Mouse (Mus musculus) kidney, postnatal 14 days (tissue): ENCODE measurements at regions not wholly inside any gene's neighbourhood (a gene's known extent, or its start where the extent isn't known, plus 50 kb on each side); places are given as distances from the start of the nearest gene placed in this dataset.
A peak's percentile ranks its signal among the peaks of the same experiment; 100 is the strongest.
"Not testable (repeated sequence)": the region's sequence is repeated elsewhere in the genome, so short reads cannot be mapped to it uniquely, and the experiment has no call there.

Experiments
- DNase-seq: peaks from one replicate; pipeline ENCODE4 v3.0.0; 2022; ENCODE audit warnings: mixed read lengths

DNA sequence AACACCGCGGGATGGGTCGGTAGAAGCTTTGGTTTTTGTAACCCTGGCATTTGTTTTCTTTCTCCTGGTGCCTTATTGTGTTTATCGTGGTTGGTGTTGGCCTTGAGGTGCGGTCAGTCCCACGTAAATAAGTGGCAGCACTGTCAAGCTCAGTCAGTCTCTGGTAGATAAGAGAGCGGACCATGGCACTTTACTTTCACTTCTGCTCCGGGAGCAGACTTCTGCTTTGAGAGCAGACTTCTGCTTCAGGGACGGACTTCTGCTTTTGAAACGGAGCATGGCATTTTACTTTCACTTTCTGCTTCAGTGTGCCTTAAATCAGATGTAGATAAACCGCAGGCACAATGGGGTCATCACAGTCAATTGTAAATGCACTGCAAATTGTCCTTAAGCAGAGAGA is 54.3 kb upstream of the Ccdc66 start:
- DNase-seq = not testable (repeated sequence)

DNA sequence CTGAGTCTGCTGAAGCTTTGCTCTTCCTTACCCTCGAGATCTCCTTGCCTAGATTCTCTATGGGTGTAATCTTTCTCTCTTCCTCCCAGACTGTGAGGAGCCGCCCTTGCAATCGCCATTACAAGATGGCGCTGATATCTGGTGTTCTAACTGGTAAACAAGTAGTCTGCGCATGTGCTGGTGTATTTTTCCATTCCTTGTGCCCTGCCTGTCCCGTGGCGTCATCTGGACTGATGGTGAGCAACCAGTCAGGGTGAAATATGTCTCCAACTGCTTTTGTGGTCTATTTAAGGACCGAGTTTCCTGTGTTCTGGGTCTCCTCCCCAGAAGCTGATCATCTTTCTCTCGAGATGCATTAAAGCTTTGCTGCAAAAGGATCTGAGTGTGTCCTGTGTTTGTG is 53.7 kb upstream of the Ccdc66 start:
- DNase-seq = not testable (repeated sequence)

DNA sequence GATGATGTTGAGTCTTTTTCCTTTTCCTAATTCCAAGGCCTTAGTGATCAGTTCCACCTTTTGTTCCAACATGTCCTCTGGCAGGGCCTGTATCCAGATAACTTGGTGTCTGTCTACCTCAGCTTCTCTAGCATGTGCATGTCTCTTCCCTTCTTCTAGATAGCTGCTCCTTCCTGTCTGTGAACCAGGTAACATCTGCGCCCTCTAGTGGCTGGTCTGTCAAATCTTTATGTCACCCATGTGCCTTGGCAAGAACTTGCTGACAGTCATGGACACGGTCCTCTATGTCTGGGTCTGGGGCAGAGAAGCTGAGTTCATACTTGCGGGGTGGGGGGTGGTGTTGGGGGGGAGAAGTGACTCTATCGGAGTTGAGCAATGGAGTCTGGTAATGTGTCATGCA is 52.2 kb upstream of the Ccdc66 start:
- DNase-seq = peak; percentile 47

DNA sequence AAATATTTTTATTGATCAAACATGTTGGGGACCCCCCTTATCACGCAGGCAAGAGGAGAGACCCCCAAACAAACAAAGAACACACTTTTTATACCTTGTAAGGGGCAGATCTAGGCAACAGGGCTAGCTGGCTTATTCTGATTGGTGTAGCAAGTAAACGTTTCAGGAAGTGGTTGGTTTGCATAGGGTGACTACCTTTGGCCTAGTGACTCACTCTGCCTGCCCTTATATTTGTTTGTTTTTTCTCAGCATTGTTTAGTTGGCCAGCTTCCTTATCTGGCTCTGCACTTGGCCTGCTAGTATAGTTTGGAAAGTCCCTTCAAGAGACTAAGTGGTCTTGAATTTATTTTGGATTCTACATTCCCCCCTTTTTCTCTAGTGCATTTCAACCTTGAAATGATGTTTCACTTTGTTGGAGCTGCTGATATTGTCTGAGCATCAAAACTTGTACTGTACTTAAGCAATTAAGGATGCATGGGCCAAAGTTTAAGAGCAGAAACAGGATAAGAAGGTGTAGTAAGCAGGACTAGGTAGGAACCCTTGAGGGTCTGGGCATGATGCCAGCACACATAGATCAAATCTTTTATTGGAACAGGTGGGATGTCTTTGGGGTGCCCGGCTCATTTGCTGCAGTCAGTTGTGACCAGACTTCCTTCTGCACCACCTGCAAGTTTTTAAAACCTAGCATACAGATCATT is 50.7 kb upstream of the Ccdc66 start:
- DNase-seq = no peak
